Mouse (Mus musculus) C2C12 (cell line): ENCODE results near the gene 9930022D16Rik. TPM values are rescaled to one million over a fixed set of nuclear protein-coding genes. Genes with fewer than 3 reads are reported as not detected.

ENCODE experiments used
- H3K27me3 ChIP-seq: one replicate; pipeline ENCODE4 v1.6.1; 2011; ENCODE audit not compliant: control insufficient read depth, insufficient read depth, insufficient read length
- H3K36me3 ChIP-seq: one replicate; pipeline ENCODE4 v1.6.1; 2011; ENCODE audit not compliant: control insufficient read depth, insufficient read depth
- H3K4me3 ChIP-seq: one replicate; pipeline ENCODE4 v1.5.1; 2011; ENCODE audit warnings: mild to moderate bottlenecking, control low read depth; ENCODE audit not compliant: poor library complexity, insufficient read depth, severe bottlenecking
- H3K79me2 ChIP-seq: one replicate; pipeline ENCODE4 v1.6.1; 2011; ENCODE audit not compliant: control insufficient read depth, insufficient read depth
- H3K79me3 ChIP-seq: one replicate; pipeline ENCODE4 v1.6.1; 2011; ENCODE audit warnings: low read depth, control low read depth
- H3ac ChIP-seq: one replicate; pipeline ENCODE3; 2011; ENCODE audit warnings: low read depth; ENCODE audit not compliant: control insufficient read depth, insufficient read length
- CEBPB ChIP-seq: IDR thresholded peaks from one replicate; pipeline ENCODE4 v1.6.1; 2011; ENCODE audit warnings: low read depth, mild to moderate bottlenecking, control low read depth, moderate library complexity
- CTCF ChIP-seq: IDR thresholded peaks from one replicate; pipeline ENCODE4 v1.5.1; 2011; ENCODE audit not compliant: control insufficient read depth, insufficient read depth, insufficient read length
- FOSL1 ChIP-seq: IDR thresholded peaks from one replicate; pipeline ENCODE4 v1.8.0; 2011; ENCODE audit warnings: mild to moderate bottlenecking, low read length; ENCODE audit not compliant: poor library complexity, insufficient read depth, severe bottlenecking
- MAX ChIP-seq: IDR thresholded peaks from one replicate; pipeline ENCODE4 v1.6.1; 2011; ENCODE audit warnings: mild to moderate bottlenecking, control low read depth
- MYOD1 ChIP-seq: IDR thresholded peaks from one replicate; pipeline ENCODE4 v1.6.1; 2011; ENCODE audit warnings: low read depth; ENCODE audit not compliant: control insufficient read depth, insufficient read length
- MYOG ChIP-seq: IDR thresholded peaks from one replicate; pipeline ENCODE4 v1.6.1; 2011; ENCODE audit not compliant: control insufficient read depth, insufficient read length; ENCODE audit errors: extremely low read depth
- USF1 ChIP-seq: IDR thresholded peaks from one replicate; pipeline ENCODE4 v1.6.1; 2011; ENCODE audit warnings: low read depth, mild to moderate bottlenecking, control low read depth, moderate library complexity
- long read RNA-seq, 2 experiments: library from polyadenylated mRNA; unstranded; transcript quantifications; one replicate each; pipeline ENCODE4 v2.0.0; 2019 to 2020
- polyA plus RNA-seq: library from polyadenylated mRNA; unstranded; fragments of >200 nt; fragmentation: generic; extraction: Trizol; gene quantifications from one replicate; pipeline ENCODE4 v1.2.1, GENCODE M21; 2012; ENCODE audit warnings: missing spikeins

Gene 9930022D16Rik
- polyA plus RNA-seq: not detected
- long read RNA-seq, experiment 1: 0 reads
- long read RNA-seq, experiment 2: 0 reads

- Histone ChIP-seq H3K79me3 (no peaks in the 10 kb centered on the region), H3ac (no peak within 1 kb of the TSS), H3K79me2 (no peaks in the 10 kb centered on the region), H3K36me3 (no peaks in the 10 kb centered on the region), H3K4me3 (no peak within 1 kb of the TSS), H3K27me3 (no peaks in the 10 kb centered on the region)
- TF ChIP-seq MYOG (no peak), MAX (no peak), USF1 (no peak), MYOD1 (no peak), CTCF (no peak), CEBPB (no peak), FOSL1 (no peak)
Observed at GRCm38 (mm10) chr11:109413617-109414016, at the start of gene 9930022D16Rik. TSS of gene 9930022D16Rik (plus strand) at chr11:109413917.

- no peaks in the 10 kb centered on the region for H3K27me3 ChIP-seq
- H3K79me3 ChIP-seq: peaks cover 58% of the 10 kb centered on the region
- TF ChIP-seq MYOG (no peak), USF1 (no peak), CEBPB (no peak), MYOD1 (no peak), FOSL1 (no peak), CTCF (no peak), MAX (no peak)
- peaks cover 22% of the 10 kb centered on the region for H3K36me3 ChIP-seq
- H3K79me2 ChIP-seq: peaks cover 65% of the 10 kb centered on the region
- H3ac ChIP-seq: peak overlapping the region; percentile 52
- H3K4me3 ChIP-seq: peak overlapping the region; percentile 91
Observed at GRCm38 (mm10) chr11:109364337-109364736, 49.4 kb upstream of the 9930022D16Rik start.

- Histone ChIP-seq H3K79me2 (peaks cover 70% of the 10 kb centered on the region), H3ac (no peak overlapping the region)
- TF ChIP-seq USF1 (no peak), MAX (no peak), MYOG (no peak), CTCF (no peak), CEBPB (no peak), MYOD1 (no peak), FOSL1 (no peak)
Observed at GRCm38 (mm10) chr11:109364881-109365280, 48.8 kb upstream of the 9930022D16Rik start.

GRCm38 (mm10) chr11:109365818-109366217, 47.9 kb upstream of the 9930022D16Rik start:
- H3K36me3 ChIP-seq: peaks cover 22% of the 10 kb centered on the region
- no peak overlapping the region for H3K4me3 ChIP-seq

More at GRCm38 (mm10) chr11:109364881-109365280, 48.8 kb upstream of the 9930022D16Rik start:
- peaks cover 63% of the 10 kb centered on the region for H3K79me3 ChIP-seq
- H3K36me3 ChIP-seq: peaks cover 22% of the 10 kb centered on the region
- H3K4me3 ChIP-seq: no peak overlapping the region
- no peaks in the 10 kb centered on the region for H3K27me3 ChIP-seq

GRCm38 (mm10) chr11:109366802-109367579, 46.7 kb upstream of the 9930022D16Rik start:
- Histone ChIP-seq H3K79me3 (peaks cover 82% of the 10 kb centered on the region), H3K79me2 (peaks cover 91% of the 10 kb centered on the region), H3ac (no peak overlapping the region), H3K27me3 (no peaks in the 10 kb centered on the region), H3K36me3 (peaks cover 22% of the 10 kb centered on the region), H3K4me3 (no peak overlapping the region)
- no peak for TF ChIP-seq FOSL1
- TF ChIP-seq CEBPB: no peak
- no peak for TF ChIP-seq MYOD1
- no peak for TF ChIP-seq MYOG
- TF ChIP-seq CTCF: no peak
- TF ChIP-seq MAX: no peak
- TF ChIP-seq USF1: no peak

More at GRCm38 (mm10) chr11:109365818-109366217, 47.9 kb upstream of the 9930022D16Rik start:
- Histone ChIP-seq H3K79me3 (peaks cover 73% of the 10 kb centered on the region), H3ac (no peak overlapping the region), H3K79me2 (peaks cover 80% of the 10 kb centered on the region), H3K27me3 (no peaks in the 10 kb centered on the region)
- TF ChIP-seq CTCF: no peak
